Mouse (Mus musculus) neutrophil, adult 59 days (primary cell): ENCODE results near the gene Nr2f1. TPM values are rescaled to one million over a fixed set of nuclear protein-coding genes. Genes with fewer than 3 reads are reported as not detected.

ENCODE experiments used
- total RNA-seq, 2 experiments: library from RNA; stranded (reverse); gene quantifications; 1 replicate in 1 of 2; 2 replicates in 1 of 2; pipeline ENCODE4 v1.2.4; 2023

The Nr2f1 gene
- not detected for total RNA-seq

DNA sequence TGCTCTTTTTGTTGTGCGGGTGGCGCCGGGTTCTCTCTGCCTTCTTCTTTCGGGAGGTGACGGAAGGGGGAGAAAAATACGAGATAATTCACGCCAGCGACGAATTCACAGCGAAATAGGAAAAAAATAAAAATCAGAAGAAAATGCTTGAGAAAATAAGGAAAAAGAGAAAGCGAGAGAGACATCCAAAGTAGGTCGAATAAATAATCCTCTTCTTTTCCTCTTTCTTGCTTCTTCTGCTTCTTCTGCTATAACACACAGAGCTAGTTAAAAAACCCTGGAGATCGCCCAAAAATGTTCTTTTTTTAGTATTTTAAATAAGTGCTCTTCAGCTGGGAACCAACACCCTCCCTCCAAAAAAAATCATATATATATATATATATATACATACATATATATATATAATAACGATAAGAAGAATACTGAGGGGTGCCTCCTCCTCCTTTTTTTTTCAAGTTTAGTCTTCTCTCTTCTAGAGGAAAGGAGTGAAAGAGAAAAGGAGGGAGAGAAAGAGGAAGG is at the start of gene Nr2f1:
TSS of gene Nr2f1 (minus strand) at position 116 of the 519 bp plus-strand sequence.

Other genes starting within 250 kb of the Nr2f1 start
- gene Pou5f2, start 174.9 kb downstream of the Nr2f1 start, total RNA-seq, result 1 to 10 TPM; 2.8 to 2.9 TPM